Mouse (Mus musculus): Measurements from ENCODE around the gene Kiz. TPM values are rescaled to one million over a fixed set of nuclear protein-coding genes. Genes with fewer than 3 reads are reported as not detected.

The Kiz gene
- polyA plus RNA-seq, 1 experiment from 2014 or later, result 35.7 TPM

DNA sequence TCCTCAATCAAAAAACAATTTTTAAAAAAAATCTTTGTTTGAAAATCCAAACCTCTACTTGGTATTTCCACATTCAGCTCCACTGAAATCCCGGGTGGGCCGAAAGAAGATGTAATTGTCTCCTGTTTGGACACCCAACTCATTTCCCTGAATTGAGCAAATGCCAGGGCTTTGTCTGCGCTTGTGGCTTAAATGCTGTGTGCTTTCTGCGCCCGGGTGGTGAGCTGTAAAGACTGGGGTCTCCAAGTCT, 21.7 kb upstream of the Kiz start:
- Histone ChIP-seq H3K36me3 (ENCODE audit: control insufficient read depth, insufficient read depth, low read length) (no peaks in the 10 kb centered on the region), H3K4me3 (ENCODE audit: low read length) (peak overlapping the region; percentile 24; the same call in 1 of the 2 replicates), H3K27ac (ENCODE audit: low read depth, low read length) (no peak overlapping the region), H3K9me3 (ENCODE audit: control insufficient read depth, low read length) (no peaks in the 10 kb centered on the region; the same call in 1 of the 2 replicates), H3K27me3 (ENCODE audit: control insufficient read depth, insufficient read depth, low read length) (peaks cover 94% of the 10 kb centered on the region), H3K4me2 (replicated peaks; ENCODE audit: low read depth, low read length) (no peak overlapping the region), H3K9ac (ENCODE audit: low read depth, low read length) (no peak overlapping the region), H3K4me1 (ENCODE audit: control insufficient read depth, insufficient read depth, low read length) (peaks cover 10% of the 10 kb centered on the region; the same call in 1 of the 2 replicates)
- under 1% methylated on average over 5 of the region's 5 CpGs for WGBS
- no peak for ATAC-seq (ENCODE audit: low FRiP score, low TSS enrichment)

DNA sequence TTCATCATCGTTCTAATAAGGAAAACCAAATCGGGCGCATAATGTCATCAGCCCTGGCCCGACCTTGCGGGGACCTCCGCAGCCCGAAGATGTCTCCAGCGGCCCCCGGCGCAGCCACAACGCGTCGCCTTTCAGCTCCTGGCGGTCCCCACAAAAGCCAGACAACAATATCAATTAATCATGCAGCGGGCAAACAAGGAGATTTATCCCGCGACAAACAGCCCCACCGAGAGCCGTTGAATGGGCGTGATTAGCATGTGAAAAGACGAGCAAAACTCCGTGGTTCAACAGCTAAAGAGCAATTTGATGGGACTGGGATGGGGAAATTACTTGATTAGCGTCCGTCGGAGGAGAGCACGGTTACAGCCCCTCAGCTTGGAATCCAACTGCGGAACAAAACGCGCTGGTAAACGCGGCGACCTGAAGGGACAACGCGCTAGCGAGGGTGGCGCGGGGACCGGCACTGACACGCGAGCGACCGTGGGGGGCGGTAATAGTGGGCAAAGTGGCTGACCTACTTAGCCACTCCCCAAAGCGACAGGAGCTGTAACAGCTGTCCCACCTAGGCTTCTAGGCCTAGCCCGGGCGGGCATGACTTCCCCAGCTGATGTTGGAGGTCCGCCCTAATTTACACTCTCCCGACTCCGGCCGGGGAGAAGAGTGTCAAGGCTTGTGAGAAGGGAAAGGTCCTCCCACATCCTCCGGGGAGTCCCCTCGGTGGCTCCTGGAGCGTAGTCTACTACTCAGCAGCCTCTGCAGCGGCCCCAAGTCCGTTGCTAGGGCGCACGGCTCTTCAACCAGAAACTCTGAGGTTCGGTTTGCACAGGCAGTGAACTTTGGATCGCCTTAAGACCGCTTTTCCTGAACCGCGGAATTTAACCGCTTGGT, 21.1 kb upstream of the Kiz start:
- ATAC-seq (ENCODE audit: low FRiP score, low TSS enrichment), result peak; percentile 67
- no peak overlapping the region for H3K27ac ChIP-seq (ENCODE audit: low read depth, low read length)
- H3K27me3 ChIP-seq (ENCODE audit: control insufficient read depth, insufficient read depth, low read length), result peaks cover 93% of the 10 kb centered on the region
- no peaks in the 10 kb centered on the region; the same call in 1 of the 2 replicates for H3K9me3 ChIP-seq (ENCODE audit: control insufficient read depth, low read length)
- peak overlapping the region; percentile 31 for H3K4me2 ChIP-seq (replicated peaks; ENCODE audit: low read depth, low read length)
- H3K4me1 ChIP-seq (ENCODE audit: control insufficient read depth, insufficient read depth, low read length), result peaks cover 10% of the 10 kb centered on the region; the same call in 1 of the 2 replicates
- H3K4me3 ChIP-seq (ENCODE audit: low read length), result peak overlapping the region; percentile 24
- WGBS, result under 1% methylated on average over 62 of the region's 63 CpGs
- no peak overlapping the region; the same call in 1 of the 2 replicates for H3K9ac ChIP-seq (ENCODE audit: low read depth, low read length)
- no peaks in the 10 kb centered on the region for H3K36me3 ChIP-seq (ENCODE audit: control insufficient read depth, insufficient read depth, low read length)

- H3K36me3 ChIP-seq (ENCODE audit: control insufficient read depth, insufficient read depth, low read length), result no peaks in the 10 kb centered on the region
- no peak overlapping the region for H3K27ac ChIP-seq (ENCODE audit: low read depth, low read length)
- H3K4me3 ChIP-seq (ENCODE audit: low read length), result peak overlapping the region; percentile 24
- H3K4me1 ChIP-seq (ENCODE audit: control insufficient read depth, insufficient read depth, low read length), result peaks cover 10% of the 10 kb centered on the region; the same call in 1 of the 2 replicates
- peaks cover 91% of the 10 kb centered on the region for H3K27me3 ChIP-seq (ENCODE audit: control insufficient read depth, insufficient read depth, low read length)
- WGBS, result 3% methylated on average over 20 of the region's 20 CpGs
- no peak overlapping the region for H3K9ac ChIP-seq (ENCODE audit: low read depth, low read length)
- ATAC-seq (ENCODE audit: low FRiP score, low TSS enrichment), result peak; percentile 50; the same call in 1 of the 2 replicates
- peak overlapping the region; percentile 31 for H3K4me2 ChIP-seq (replicated peaks; ENCODE audit: low read depth, low read length)
- no peaks in the 10 kb centered on the region; the same call in 1 of the 2 replicates for H3K9me3 ChIP-seq (ENCODE audit: control insufficient read depth, low read length)
Measured at GRCm38 (mm10) chr2:146835241-146835990, 20.2 kb upstream of the Kiz start.

GRCm38 (mm10) chr2:146836246-146836645, 19.4 kb upstream of the Kiz start:
- 1% methylated on average over 13 of the region's 13 CpGs for WGBS
- H3K4me3 ChIP-seq (ENCODE audit: low read length), result no peak overlapping the region
- H3K27me3 ChIP-seq (ENCODE audit: control insufficient read depth, insufficient read depth, low read length), result peaks cover 91% of the 10 kb centered on the region
- H3K36me3 ChIP-seq (ENCODE audit: control insufficient read depth, insufficient read depth, low read length), result no peaks in the 10 kb centered on the region
- no peak overlapping the region for H3K4me2 ChIP-seq (replicated peaks; ENCODE audit: low read depth, low read length)
- peaks cover 10% of the 10 kb centered on the region; the same call in 1 of the 2 replicates for H3K4me1 ChIP-seq (ENCODE audit: control insufficient read depth, insufficient read depth, low read length)
- no peak for ATAC-seq (ENCODE audit: low FRiP score, low TSS enrichment)
- H3K9me3 ChIP-seq (ENCODE audit: control insufficient read depth, low read length), result no peaks in the 10 kb centered on the region; the same call in 1 of the 2 replicates
- H3K27ac ChIP-seq (ENCODE audit: low read depth, low read length), result no peak overlapping the region
- H3K9ac ChIP-seq (ENCODE audit: low read depth, low read length), result no peak overlapping the region

- WGBS, result 3% methylated on average over 17 of the region's 17 CpGs
- H3K27ac ChIP-seq (ENCODE audit: low read depth, low read length), result no peak overlapping the region
- H3K4me2 ChIP-seq (replicated peaks; ENCODE audit: low read depth, low read length), result no peak overlapping the region
- no peak for ATAC-seq (ENCODE audit: low FRiP score, low TSS enrichment)
- H3K9me3 ChIP-seq (ENCODE audit: control insufficient read depth, low read length), result no peaks in the 10 kb centered on the region; the same call in 1 of the 2 replicates
- H3K4me3 ChIP-seq (ENCODE audit: low read length), result no peak overlapping the region
- H3K9ac ChIP-seq (ENCODE audit: low read depth, low read length), result no peak overlapping the region
- no peaks in the 10 kb centered on the region for H3K36me3 ChIP-seq (ENCODE audit: control insufficient read depth, insufficient read depth, low read length)
- peaks cover 95% of the 10 kb centered on the region for H3K27me3 ChIP-seq (ENCODE audit: control insufficient read depth, insufficient read depth, low read length)
- H3K4me1 ChIP-seq (ENCODE audit: control insufficient read depth, insufficient read depth, low read length), result peaks cover 10% of the 10 kb centered on the region; the same call in 1 of the 2 replicates
Measured at GRCm38 (mm10) chr2:146836871-146837550, 18.7 kb upstream of the Kiz start.

- 4% methylated on average over 1 of the region's 1 CpGs for WGBS
- peaks cover 10% of the 10 kb centered on the region; the same call in 1 of the 2 replicates for H3K4me1 ChIP-seq (ENCODE audit: control insufficient read depth, insufficient read depth, low read length)
- ATAC-seq (ENCODE audit: low FRiP score, low TSS enrichment), result no peak
- no peak overlapping the region for H3K9ac ChIP-seq (ENCODE audit: low read depth, low read length)
- no peaks in the 10 kb centered on the region for H3K36me3 ChIP-seq (ENCODE audit: control insufficient read depth, insufficient read depth, low read length)
- H3K4me2 ChIP-seq (replicated peaks; ENCODE audit: low read depth, low read length), result no peak overlapping the region
- H3K4me3 ChIP-seq (ENCODE audit: low read length), result no peak overlapping the region
- H3K27me3 ChIP-seq (ENCODE audit: control insufficient read depth, insufficient read depth, low read length), result peaks cover 95% of the 10 kb centered on the region
- no peak overlapping the region for H3K27ac ChIP-seq (ENCODE audit: low read depth, low read length)
- H3K9me3 ChIP-seq (ENCODE audit: control insufficient read depth, low read length), result no peaks in the 10 kb centered on the region
Measured at GRCm38 (mm10) chr2:146837653-146838052, 18.0 kb upstream of the Kiz start.

- ATAC-seq (ENCODE audit: low FRiP score, low TSS enrichment), result no peak
- Histone ChIP-seq H3K27ac (ENCODE audit: low read depth, low read length) (no peak overlapping the region), H3K27me3 (ENCODE audit: control insufficient read depth, insufficient read depth, low read length) (peaks cover 86% of the 10 kb centered on the region), H3K4me3 (ENCODE audit: low read length) (no peak overlapping the region), H3K4me2 (replicated peaks; ENCODE audit: low read depth, low read length) (no peak overlapping the region), H3K36me3 (ENCODE audit: control insufficient read depth, insufficient read depth, low read length) (no peaks in the 10 kb centered on the region), H3K9ac (ENCODE audit: low read depth, low read length) (no peak overlapping the region), H3K4me1 (ENCODE audit: control insufficient read depth, insufficient read depth, low read length) (peaks cover 10% of the 10 kb centered on the region; the same call in 1 of the 2 replicates), H3K9me3 (ENCODE audit: control insufficient read depth, low read length) (no peaks in the 10 kb centered on the region)
- WGBS, result 2% methylated on average over 30 of the region's 30 CpGs
Measured at GRCm38 (mm10) chr2:146838596-146839302, 16.9 kb upstream of the Kiz start.

DNA sequence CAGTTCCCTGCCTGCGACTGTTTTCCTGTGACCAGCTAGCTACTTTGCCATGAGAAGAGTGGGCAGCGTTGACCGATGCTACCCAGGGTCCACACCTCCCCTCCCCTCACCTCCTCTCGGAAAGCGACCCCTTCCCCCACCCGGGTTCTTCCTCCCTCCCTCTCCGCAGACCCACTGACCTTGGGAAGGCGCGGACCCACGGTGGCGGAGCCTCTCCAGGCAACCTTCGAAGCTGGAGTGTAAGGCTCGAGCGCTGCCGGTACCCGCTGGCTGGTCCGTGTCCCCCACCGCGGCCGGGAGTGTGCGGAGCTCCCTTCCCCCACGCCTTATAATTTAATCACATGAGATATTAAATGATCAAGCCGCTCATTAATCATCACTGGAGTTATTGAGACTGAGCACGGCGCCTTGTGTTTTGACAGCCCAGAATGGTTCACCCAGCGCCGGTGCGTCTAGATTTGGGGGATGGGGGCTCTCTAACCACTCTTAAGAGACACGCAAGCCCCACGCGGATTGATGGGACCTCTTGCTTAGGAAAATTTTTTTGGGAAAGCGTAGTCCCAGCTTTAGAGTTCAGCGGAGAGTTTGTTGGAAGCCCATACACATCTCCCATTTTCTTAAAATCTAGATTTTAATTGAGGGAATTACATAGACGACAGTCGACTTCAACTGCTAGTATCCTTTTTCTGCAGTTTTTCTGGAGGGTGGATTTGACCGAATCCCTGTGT, 16.2 kb upstream of the Kiz start:
- 2% methylated on average over 35 of the region's 36 CpGs for WGBS
- no peak overlapping the region for H3K9ac ChIP-seq (ENCODE audit: low read depth, low read length)
- no peaks in the 10 kb centered on the region for H3K36me3 ChIP-seq (ENCODE audit: control insufficient read depth, insufficient read depth, low read length)
- H3K4me2 ChIP-seq (replicated peaks; ENCODE audit: low read depth, low read length), result no peak overlapping the region
- H3K27ac ChIP-seq (ENCODE audit: low read depth, low read length), result no peak overlapping the region
- H3K4me3 ChIP-seq (ENCODE audit: low read length), result 0 out of 2 replicates have a peak overlapping the region, but pooled peaks have one; percentile 4
- H3K27me3 ChIP-seq (ENCODE audit: control insufficient read depth, insufficient read depth, low read length), result peaks cover 79% of the 10 kb centered on the region
- peaks cover 7% of the 10 kb centered on the region; the same call in 1 of the 2 replicates for H3K4me1 ChIP-seq (ENCODE audit: control insufficient read depth, insufficient read depth, low read length)
- no peak; the same call in 1 of the 2 replicates for ATAC-seq (ENCODE audit: low FRiP score, low TSS enrichment)
- no peaks in the 10 kb centered on the region for H3K9me3 ChIP-seq (ENCODE audit: control insufficient read depth, low read length)

All from kidney, embryonic 14.5 days (tissue).